Mouse (Mus musculus) regulatory T cell (primary cell): ENCODE results near the gene Gm17482.

Experiments
- in situ Hi-C: fragments of 300-600 bp; cut with MboI, MseI; formaldehyde crosslinking; loops from one replicate; pipeline ENCODE4 v1.15.1; 2025; ENCODE audit warnings: high pct_unique_total_duplicates

Gene Gm17482

GRCm38 (mm10) chr6:115291068-115291467 lies 63.9 kb downstream of the Gm17482 start:
- in situ Hi-C loops, result no loop called here

- in situ Hi-C loops, result no loop called here
Measured at GRCm38 (mm10) chr6:115291823-115292222, 64.7 kb downstream of the Gm17482 start.

- in situ Hi-C loops, result no loop called here
Measured at GRCm38 (mm10) chr6:115292621-115293020, 65.5 kb downstream of the Gm17482 start.

GRCm38 (mm10) chr6:115293877-115294276 lies 66.7 kb downstream of the Gm17482 start:
- in situ Hi-C loops, result no loop called here

GRCm38 (mm10) chr6:115307134-115307533 lies 80.0 kb downstream of the Gm17482 start:
- in situ Hi-C loops, result no loop called here
